Mouse (Mus musculus) kidney, adult 2 months (tissue): Measurements from ENCODE around the gene Apom.

Experiments
- CTCF ChIP-seq: fragments of 200-500 bp; conservative IDR thresholded peaks from 2 replicates; pipeline ENCODE4 v1.5.1; 2011; ENCODE audit warnings: low read depth, mild to moderate bottlenecking, control low read depth, low read length, moderate library complexity, mixed read lengths; ENCODE audit not compliant: insufficient read depth, insufficient read length
- POLR2A ChIP-seq: fragments of 200-500 bp; IDR thresholded peaks from one replicate; pipeline ENCODE4 v1.6.1; 2011; ENCODE audit warnings: low read depth, low read length, control low read depth

DNA sequence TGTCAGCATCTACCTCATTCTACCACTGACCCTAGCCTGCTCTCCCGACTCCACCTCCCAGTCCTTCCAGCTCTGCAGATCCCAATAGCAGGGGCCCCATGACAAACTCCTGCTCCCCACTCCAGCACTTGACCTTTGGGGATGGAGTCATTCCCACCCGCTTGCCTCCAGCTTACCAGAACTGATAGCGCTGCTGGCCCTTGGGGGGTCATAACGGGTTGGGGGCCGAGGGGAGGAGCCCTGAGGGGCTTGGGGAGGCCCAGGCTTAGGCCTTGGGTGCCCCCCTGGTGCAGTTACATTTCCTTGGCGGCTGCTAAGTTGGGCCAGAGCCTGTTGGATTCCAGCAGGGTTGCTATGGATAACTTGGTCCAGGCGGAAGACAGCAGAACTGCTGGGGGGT lies 22.8 kb upstream of the Apom start:
- TF ChIP-seq CTCF (no peak), POLR2A (no peak)
